Mouse (Mus musculus) forebrain, embryonic 16.5 days (tissue): Measurements from ENCODE around the gene Stox2. TPM values are rescaled to one million over a fixed set of nuclear protein-coding genes. Genes with fewer than 3 reads are reported as not detected.

ENCODE experiments used
- ATAC-seq: fragments of 200-750 bp; cut with Nextera tagmentation; 2 replicates; pipeline ENCODE4 v1.8.0; 2017; ENCODE audit warnings: mild to moderate bottlenecking, moderate library complexity
- H3K27ac ChIP-seq: fragments of 300-500 bp; sonication (generic); 2 replicates; pipeline ENCODE4 v1.5.1; 2014; ENCODE audit warnings: low read length, control low read depth
- H3K27me3 ChIP-seq: fragments of 300-500 bp; sonication (generic); replicated peaks from 2 replicates; pipeline ENCODE4 v1.6.1; 2014; ENCODE audit warnings: low read length; ENCODE audit not compliant: control insufficient read depth, insufficient read depth
- H3K36me3 ChIP-seq: fragments of 300-500 bp; sonication (generic); 2 replicates; pipeline ENCODE4 v1.6.1; 2014; ENCODE audit not compliant: control insufficient read depth, insufficient read depth
- H3K4me1 ChIP-seq: fragments of 300-500 bp; sonication (generic); replicated peaks from 2 replicates; pipeline ENCODE4 v1.6.1; 2014; ENCODE audit warnings: low read length; ENCODE audit not compliant: control insufficient read depth, insufficient read depth
- H3K4me2 ChIP-seq: fragments of 300-500 bp; sonication (generic); 2 replicates; pipeline ENCODE4 v1.6.1; 2014; ENCODE audit warnings: mild to moderate bottlenecking, low read length, control low read depth
- H3K4me3 ChIP-seq: fragments of 300-500 bp; sonication (generic); replicated peaks from 2 replicates; pipeline ENCODE4 v1.5.1; 2014; ENCODE audit warnings: mild to moderate bottlenecking, low read length, control low read depth
- H3K9ac ChIP-seq: fragments of 300-500 bp; sonication (generic); replicated peaks from 2 replicates; pipeline ENCODE4 v1.6.1; 2014; ENCODE audit warnings: low read depth, low read length, control low read depth
- H3K9me3 ChIP-seq: fragments of 300-500 bp; sonication (generic); 2 replicates; pipeline ENCODE4 v1.6.1; 2016; ENCODE audit warnings: low read length; ENCODE audit not compliant: control insufficient read depth
- WGBS: fragments of 180-500 bp; shearing (Covaris S2); extraction: QIAGEN DNeasy Blood & Tissue Kit; methylation state at CpG from one replicate; pipeline ENCODE4 v1.1.7; 2014; 5-methylcytosine and 5-hydroxymethylcytosine counted together
- polyA plus RNA-seq: library from polyadenylated mRNA; unstranded; fragments of >200 nt; fragmentation: Nextera tagmentation; extraction: Ambion mirVana; gene quantifications from 2 replicates; pipeline ENCODE4 v1.2.1, GENCODE M21; 2015

Gene Stox2
- polyA plus RNA-seq, 1 experiment from 2014 or later = 42.1 TPM

GRCm38 (mm10) chr8:47334223-47334757 is 111.9 kb downstream of the Stox2 start:
- peaks cover 3% of the 10 kb centered on the region for H3K4me1 ChIP-seq
- no peaks in the 10 kb centered on the region for H3K9me3 ChIP-seq
- H3K27me3 ChIP-seq = no peaks in the 10 kb centered on the region
- peak overlapping the region; percentile 55 for H3K4me2 ChIP-seq
- H3K27ac ChIP-seq = peak overlapping the region; percentile 92
- H3K4me3 ChIP-seq = peak overlapping the region; percentile 43
- peak; percentile 99 for ATAC-seq
- 38% methylated on average over 9 of the region's 9 CpGs for WGBS
- peak overlapping the region; percentile 49 for H3K9ac ChIP-seq
- no peaks in the 10 kb centered on the region for H3K36me3 ChIP-seq

DNA sequence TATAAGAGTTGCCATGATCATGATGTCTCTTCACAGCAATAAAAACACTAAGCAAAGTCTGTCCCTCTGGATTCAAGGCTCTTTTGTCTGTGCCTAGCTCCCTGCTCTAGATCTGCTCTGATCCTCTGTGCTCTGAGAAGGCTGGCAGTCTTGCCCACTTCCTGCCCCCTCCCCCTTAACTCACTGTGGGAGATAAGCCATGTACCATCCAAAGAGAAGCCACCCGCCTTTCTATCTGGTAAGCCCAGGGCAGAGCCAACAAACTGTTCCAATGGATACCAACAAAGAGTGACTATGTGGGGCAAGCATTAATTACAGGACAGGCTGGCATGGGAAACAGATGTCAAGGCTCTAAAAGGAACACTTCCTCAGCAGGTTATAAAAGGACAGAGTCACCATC is 113.2 kb downstream of the Stox2 start:
- no peaks in the 10 kb centered on the region for H3K9me3 ChIP-seq
- H3K27ac ChIP-seq = 0 out of 2 replicates have a peak overlapping the region, but pooled peaks have one; percentile 5
- ATAC-seq = no peak
- H3K36me3 ChIP-seq = no peaks in the 10 kb centered on the region
- peaks cover 3% of the 10 kb centered on the region for H3K4me1 ChIP-seq
- 46% methylated on average over 1 of the region's 1 CpGs for WGBS
- no peaks in the 10 kb centered on the region for H3K27me3 ChIP-seq
- no peak overlapping the region for H3K4me2 ChIP-seq
- H3K4me3 ChIP-seq = no peak overlapping the region
- no peak overlapping the region for H3K9ac ChIP-seq

DNA sequence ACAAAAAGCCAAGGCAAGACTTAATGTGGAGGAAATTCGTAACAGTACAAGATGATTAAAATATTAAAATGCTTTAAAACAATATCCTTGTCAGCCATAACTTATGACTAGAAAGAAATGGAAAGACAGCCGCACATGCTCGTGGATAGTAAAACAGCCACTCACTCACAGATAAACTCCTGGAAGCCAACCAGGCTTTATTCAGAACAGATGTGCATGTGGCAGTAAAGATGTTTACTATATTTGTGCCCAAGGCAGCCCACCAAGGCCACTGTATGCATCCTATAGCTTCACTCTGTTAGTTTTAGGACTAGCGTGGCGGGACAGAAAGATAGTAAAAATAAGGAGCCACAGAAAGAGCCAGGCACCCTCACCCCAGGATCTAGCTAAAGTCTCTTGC is 115.2 kb downstream of the Stox2 start:
- ATAC-seq = no peak
- Histone ChIP-seq H3K27me3 (no peaks in the 10 kb centered on the region), H3K4me1 (peaks cover 3% of the 10 kb centered on the region), H3K9me3 (no peaks in the 10 kb centered on the region), H3K4me3 (no peak overlapping the region), H3K4me2 (no peak overlapping the region), H3K27ac (no peak overlapping the region), H3K36me3 (no peaks in the 10 kb centered on the region), H3K9ac (no peak overlapping the region)
- 98% methylated on average over 5 of the region's 5 CpGs for WGBS

GRCm38 (mm10) chr8:47326348-47326747 is 119.8 kb downstream of the Stox2 start:
- Histone ChIP-seq H3K27ac (no peak overlapping the region), H3K36me3 (no peaks in the 10 kb centered on the region), H3K4me3 (no peak overlapping the region), H3K27me3 (no peaks in the 10 kb centered on the region), H3K4me1 (peaks cover 4% of the 10 kb centered on the region; the same call in 1 of the 2 replicates), H3K9me3 (no peaks in the 10 kb centered on the region), H3K9ac (no peak overlapping the region), H3K4me2 (no peak overlapping the region)
- 85% methylated on average over 8 of the region's 8 CpGs for WGBS
- no peak for ATAC-seq

DNA sequence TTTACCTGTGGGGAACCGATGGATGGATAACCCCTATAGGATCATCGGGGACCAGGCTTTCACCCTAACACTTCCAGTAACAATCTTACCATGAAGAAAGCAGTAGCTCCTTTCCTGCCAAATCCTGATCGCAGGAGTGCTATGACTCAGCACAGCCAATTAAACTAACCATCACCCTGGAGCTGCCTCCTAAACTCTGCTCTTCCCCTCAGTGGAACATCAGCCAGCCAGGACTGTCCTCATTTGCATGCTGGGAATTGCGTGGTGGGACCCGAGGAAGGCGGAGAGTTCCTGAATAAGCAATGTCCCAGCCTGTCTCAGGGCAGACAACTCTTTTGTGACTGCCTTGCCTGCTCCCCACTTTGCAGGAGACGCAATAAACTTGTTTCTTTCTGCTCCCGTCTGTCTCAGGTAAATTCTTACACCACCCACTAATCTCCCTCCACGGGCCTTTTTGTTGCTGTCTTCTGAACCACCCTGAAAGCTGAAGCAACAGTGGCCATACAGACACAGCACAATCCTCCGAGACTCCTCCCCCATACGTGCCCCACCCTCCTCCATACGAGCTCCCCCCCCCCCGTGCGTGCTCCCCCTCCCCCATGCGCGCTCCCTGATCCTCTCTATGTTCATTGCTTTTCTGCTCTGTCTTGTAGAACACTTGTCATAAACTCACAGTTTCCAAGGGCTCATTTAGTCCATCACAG is 121.9 kb downstream of the Stox2 start:
- Histone ChIP-seq H3K27ac (no peak overlapping the region), H3K9ac (no peak overlapping the region), H3K4me2 (peak overlapping the region; percentile 22; the same call in 1 of the 2 replicates), H3K36me3 (no peaks in the 10 kb centered on the region), H3K4me1 (peaks cover 4% of the 10 kb centered on the region; the same call in 1 of the 2 replicates), H3K27me3 (no peaks in the 10 kb centered on the region), H3K4me3 (0 out of 2 replicates have a peak overlapping the region, but pooled peaks have one; percentile 1), H3K9me3 (no peaks in the 10 kb centered on the region)
- 22% methylated on average over 16 of the region's 16 CpGs for WGBS
- ATAC-seq = peak; percentile 54

GRCm38 (mm10) chr8:47321282-47321681 is 124.9 kb downstream of the Stox2 start:
- H3K4me3 ChIP-seq = no peak overlapping the region
- H3K36me3 ChIP-seq = no peaks in the 10 kb centered on the region
- H3K4me1 ChIP-seq = peaks cover 4% of the 10 kb centered on the region; the same call in 1 of the 2 replicates
- no peaks in the 10 kb centered on the region for H3K27me3 ChIP-seq
- H3K4me2 ChIP-seq = no peak overlapping the region
- no peak for ATAC-seq
- no peak overlapping the region for H3K27ac ChIP-seq
- H3K9ac ChIP-seq = no peak overlapping the region
- WGBS = 28% methylated on average over 5 of the region's 5 CpGs
- H3K9me3 ChIP-seq = no peaks in the 10 kb centered on the region

- H3K4me1 ChIP-seq = peaks cover 4% of the 10 kb centered on the region; the same call in 1 of the 2 replicates
- no peak overlapping the region for H3K4me2 ChIP-seq
- no peak overlapping the region for H3K4me3 ChIP-seq
- WGBS = 11% methylated on average over 2 of the region's 2 CpGs
- H3K9ac ChIP-seq = no peak overlapping the region
- no peaks in the 10 kb centered on the region for H3K36me3 ChIP-seq
- no peaks in the 10 kb centered on the region for H3K9me3 ChIP-seq
- H3K27ac ChIP-seq = no peak overlapping the region
- no peaks in the 10 kb centered on the region for H3K27me3 ChIP-seq
- ATAC-seq = no peak
These were observed 125.5 kb downstream of the Stox2 start for GRCm38 (mm10) chr8:47320707-47321106.

DNA sequence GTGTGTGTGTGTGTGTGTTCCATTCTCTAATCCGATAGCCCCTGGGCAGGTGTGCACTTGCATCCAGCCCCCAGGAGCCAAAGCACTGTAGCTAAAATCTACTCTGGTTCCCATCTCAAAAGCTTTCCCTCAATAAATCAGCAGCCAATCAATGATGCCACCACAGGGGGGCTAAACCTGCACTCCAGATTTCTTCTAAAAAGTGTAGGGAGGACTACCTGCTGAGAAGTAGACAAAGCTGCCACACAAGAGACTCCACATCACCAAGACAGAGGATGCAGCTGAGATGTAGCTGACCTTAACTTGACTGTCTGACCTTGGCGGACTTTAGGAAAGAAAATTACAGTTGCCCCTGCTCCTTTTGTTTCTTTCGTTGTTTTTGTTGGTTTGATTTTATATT is 127.7 kb downstream of the Stox2 start:
- H3K4me2 ChIP-seq = no peak overlapping the region
- no peak overlapping the region for H3K4me3 ChIP-seq
- H3K27me3 ChIP-seq = no peaks in the 10 kb centered on the region
- ATAC-seq = no peak
- H3K27ac ChIP-seq = no peak overlapping the region
- H3K36me3 ChIP-seq = no peaks in the 10 kb centered on the region
- no peaks in the 10 kb centered on the region for H3K4me1 ChIP-seq
- WGBS = 72% methylated on average over 3 of the region's 3 CpGs
- H3K9ac ChIP-seq = no peak overlapping the region
- H3K9me3 ChIP-seq = no peaks in the 10 kb centered on the region

- no peak for ATAC-seq
- no peaks in the 10 kb centered on the region for H3K4me1 ChIP-seq
- H3K27me3 ChIP-seq = no peaks in the 10 kb centered on the region
- H3K4me2 ChIP-seq = no peak overlapping the region
- H3K4me3 ChIP-seq = no peak overlapping the region
- H3K27ac ChIP-seq = no peak overlapping the region
- H3K9ac ChIP-seq = no peak overlapping the region
- no peaks in the 10 kb centered on the region for H3K36me3 ChIP-seq
- H3K9me3 ChIP-seq = no peaks in the 10 kb centered on the region
- WGBS = 90% methylated on average over 6 of the region's 6 CpGs
These were observed 138.0 kb downstream of the Stox2 start for GRCm38 (mm10) chr8:47308176-47308575.
